ENCODE assay signal across 20 mouse cellular contexts in genomic region chr2:72976036-72976435, GRCm38 (mm10). TPM values are rescaled to one million over a fixed set of nuclear protein-coding genes. Genes with fewer than 3 reads are reported as not detected.
DNase-seq lines count a peak whose midpoint lies in the region; ATAC-seq and TF ChIP-seq lines count a peak whose summit lies in the region.
"Had no signal": no experiment of that assay in that cellular context is flagged by ENCODE, and none has a peak within 500 bp of the region (broad histone marks: within the 10 kb centered on the region; RNA-seq: fewer than 3 reads in every experiment).

No protein-coding gene starts in this region.

- H3K36me3 ChIP-seq in limb, embryonic 12.5 days: peaks cover 12% of the 10 kb centered on the region
- peaks cover 39% of the 10 kb centered on the region for H3K36me3 ChIP-seq in limb, embryonic 10.5 days
- peaks cover 12% of the 10 kb centered on the region for H3K36me3 ChIP-seq in neural tube, embryonic 13.5 days
- H3K36me3 ChIP-seq in neural tube, embryonic 15.5 days: peaks cover 3% of the 10 kb centered on the region
- peaks cover 12% of the 10 kb centered on the region; the same call in 1 of the 2 replicates for H3K36me3 ChIP-seq in macrophage (ENCODE audit: inconsistent target)

- ATAC-seq in limb, embryonic 12.5 days (ENCODE audit: insufficient number of reproducible peaks, insufficient read depth, low FRiP score, low TSS enrichment, low read depth): no peak
- ATAC-seq in neural tube, embryonic 13.5 days (ENCODE audit: low read depth): no peak
- ATAC-seq in neural tube, embryonic 15.5 days (ENCODE audit: low FRiP score): no peak
- ATAC-seq: intestine, embryonic 16.5 days; Patski had no signal

- no peak for TF ChIP-seq CTCF in gastrocnemius, adult 2 months (IDR thresholded peaks at IDR 0.05)

- H3K4me2 ChIP-seq in limb, embryonic 12.5 days: peak overlapping the region; percentile 13; the same call in 1 of the 2 replicates
- H3K4me2 ChIP-seq in neural tube, embryonic 13.5 days: peak overlapping the region; percentile 25
- no peak overlapping the region for H3K4me2 ChIP-seq in neural tube, embryonic 15.5 days

- peaks cover 21% of the 10 kb centered on the region for H3K4me1 ChIP-seq in limb, embryonic 12.5 days (replicated peaks)
- peaks cover 17% of the 10 kb centered on the region; the same call in 1 of the 2 replicates for H3K4me1 ChIP-seq in limb, embryonic 10.5 days
- peaks cover 33% of the 10 kb centered on the region for H3K4me1 ChIP-seq in neural tube, embryonic 13.5 days (replicated peaks)
- peaks cover 26% of the 10 kb centered on the region for H3K4me1 ChIP-seq in neural tube, embryonic 15.5 days

- H3K79me2 ChIP-seq in macrophage (ENCODE audit: inconsistent target): peaks cover 76% of the 10 kb centered on the region

- no peak for DNase-seq in gastrocnemius, adult 2 months
- DNase-seq in gastrocnemius, postnatal 36 days: no peak
- no peak for DNase-seq in limb, embryonic 10.5 days (ENCODE audit: low spot score)
- DNase-seq in right cerebral cortex, adult 18-20 months: no peak
- DNase-seq: adrenal gland, postnatal 14 days; B cell, adult 2 months; cerebellum, adult 2 months; right cerebral cortex, postnatal 25 days had no signal

- no peaks in the 10 kb centered on the region for H3K9me3 ChIP-seq in limb, embryonic 12.5 days
- H3K9me3 ChIP-seq in limb, embryonic 10.5 days (replicated peaks): no peaks in the 10 kb centered on the region
- H3K9me3 ChIP-seq in neural tube, embryonic 13.5 days: no peaks in the 10 kb centered on the region
- no peaks in the 10 kb centered on the region for H3K9me3 ChIP-seq in neural tube, embryonic 15.5 days (replicated peaks)
- H3K9me3 ChIP-seq: embryonic facial prominence, embryonic 15.5 days had no signal

- no peak overlapping the region for H3K9ac ChIP-seq in limb, embryonic 12.5 days (replicated peaks)
- H3K9ac ChIP-seq in neural tube, embryonic 13.5 days: no peak overlapping the region
- no peak overlapping the region for H3K9ac ChIP-seq in neural tube, embryonic 15.5 days (replicated peaks)
- H3K9ac ChIP-seq: embryonic facial prominence, embryonic 15.5 days had no signal

- peak overlapping the region; percentile 17; the same call in 1 of the 2 replicates for H3K4me3 ChIP-seq in gastrocnemius, adult 2 months
- H3K4me3 ChIP-seq in limb, embryonic 12.5 days (replicated peaks): no peak overlapping the region
- H3K4me3 ChIP-seq in limb, embryonic 10.5 days: no peak overlapping the region
- no peak overlapping the region for H3K4me3 ChIP-seq in neural tube, embryonic 13.5 days
- no peak overlapping the region for H3K4me3 ChIP-seq in neural tube, embryonic 15.5 days (replicated peaks)
- peak overlapping the region; percentile 65; the same call in 1 of the 2 replicates for H3K4me3 ChIP-seq in macrophage (ENCODE audit: inconsistent target)
- H3K4me3 ChIP-seq: embryonic facial prominence, embryonic 15.5 days had no signal

- no peaks in the 10 kb centered on the region for H3K27me3 ChIP-seq in limb, embryonic 12.5 days
- no peaks in the 10 kb centered on the region for H3K27me3 ChIP-seq in limb, embryonic 10.5 days (ENCODE audit: low read depth, poor library complexity, severe bottlenecking)
- H3K27me3 ChIP-seq in neural tube, embryonic 13.5 days: no peaks in the 10 kb centered on the region
- no peaks in the 10 kb centered on the region for H3K27me3 ChIP-seq in neural tube, embryonic 15.5 days (replicated peaks)
- H3K27me3 ChIP-seq: embryonic facial prominence, embryonic 15.5 days; Patski had no signal

- H3K27ac ChIP-seq in gastrocnemius, adult 2 months: no peak overlapping the region
- H3K27ac ChIP-seq in limb, embryonic 12.5 days: no peak overlapping the region
- H3K27ac ChIP-seq in limb, embryonic 10.5 days: no peak overlapping the region
- no peak overlapping the region for H3K27ac ChIP-seq in neural tube, embryonic 13.5 days (replicated peaks)
- no peak overlapping the region for H3K27ac ChIP-seq in neural tube, embryonic 15.5 days (replicated peaks)
- H3K27ac ChIP-seq in macrophage: no peak overlapping the region
- H3K27ac ChIP-seq: embryonic facial prominence, embryonic 15.5 days had no signal

- intact Hi-C loops in gastrocnemius, adult 2 months (cut with DNase I): loop anchor here (5.0 kb wide), 1 partner anchor 34 kb away; no protein-coding TSS in a partner anchor
- intact Hi-C loops in gastrocnemius, postnatal 36 days (cut with DNase I): no loop called here

RNA-seq across cellular contexts. Expression of gene Sp3, which starts 4.2 kb away (rescaled TPM):
- total RNA-seq in gastrocnemius, adult 2 months (2021): 10 to 100 TPM; 20.7 to 23.2 TPM
- total RNA-seq in gastrocnemius, postnatal 36 days (2021): 10 to 100 TPM; 19.7 to 21.1 TPM
- 74.7 and 81.1 TPM in 2 replicates for polyA plus RNA-seq in limb, embryonic 12.5 days (2016; fragmentation: Nextera tagmentation; extraction: Ambion mirVana)
- polyA plus RNA-seq in limb, embryonic 10.5 days (2016; fragmentation: Nextera tagmentation; extraction: Ambion mirVana): 47.6 and 58.2 TPM in 2 replicates
- 39.7 and 45.1 TPM in 2 replicates for polyA plus RNA-seq in neural tube, embryonic 13.5 days (2015; fragmentation: Nextera tagmentation; extraction: Ambion mirVana)
- polyA plus RNA-seq in neural tube, embryonic 15.5 days (2015; fragmentation: Nextera tagmentation; extraction: Ambion mirVana): 27.7 and 35.3 TPM in 2 replicates
- 100 to 1,000 TPM in 15 of 26 experiments, 10 to 100 TPM in 11; 30.7 to 237 (median 121) TPM for total RNA-seq in macrophage (2018; cell fraction: chromatin; rRNA removed)
- total RNA-seq in macrophage (2018; cell fraction: cytosol; rRNA removed): 10 to 100 TPM; 21.0 to 83.6 (median 68.2) TPM
- 100 to 1,000 TPM in 11 of 26 experiments, 10 to 100 TPM in 15; 32.4 to 243 (median 74.9) TPM for total RNA-seq in macrophage (2018; cell fraction: nucleus; rRNA removed)
- 49.5 to 59.1 TPM (median 51.3 TPM) in 3 replicates for polyA plus RNA-seq in macrophage (2018)

RNA-seq across cellular contexts. Expression of gene Gm11084, which starts 10.5 kb away (rescaled TPM):
- total RNA-seq in gastrocnemius, adult 2 months (2021): not detected
- not detected for total RNA-seq in gastrocnemius, postnatal 36 days (2021)
- polyA plus RNA-seq in limb, embryonic 12.5 days (2016; fragmentation: Nextera tagmentation; extraction: Ambion mirVana): not detected in 2 replicates
- polyA plus RNA-seq in limb, embryonic 10.5 days (2016; fragmentation: Nextera tagmentation; extraction: Ambion mirVana): not detected in 2 replicates
- not detected in 2 replicates for polyA plus RNA-seq in neural tube, embryonic 13.5 days (2015; fragmentation: Nextera tagmentation; extraction: Ambion mirVana)
- polyA plus RNA-seq in neural tube, embryonic 15.5 days (2015; fragmentation: Nextera tagmentation; extraction: Ambion mirVana): not detected in 2 replicates
- not detected for total RNA-seq in macrophage (2018; cell fraction: chromatin; rRNA removed)
- total RNA-seq in macrophage (2018; cell fraction: cytosol; rRNA removed): not detected
- not detected for total RNA-seq in macrophage (2018; cell fraction: nucleus; rRNA removed)
- not detected in 3 replicates for polyA plus RNA-seq in macrophage (2018)
- total RNA-seq: adrenal gland, postnatal 14 days; gastrocnemius, postnatal 4 days; layer of hippocampus, postnatal 14 days; liver, adult 2 months had no signal
- polyA plus RNA-seq: cerebellum, adult 2 months; embryonic facial prominence, embryonic 15.5 days; intestine, embryonic 16.5 days; liver, adult 2 months; neural tube, embryonic 14.5 days; Patski; stomach, embryonic 14.5 days had no signal

Comparison
In these comparisons a context has a peak if more than half of its experiments do, and no peak if none do; other contexts are left out.
1. H3K4me3 ChIP-seq: peak in gastrocnemius, adult 2 months (single experiment) and macrophage (single experiment); none in limb, embryonic 12.5 days (single experiment), limb, embryonic 10.5 days (single experiment), neural tube, embryonic 13.5 days (single experiment) and neural tube, embryonic 15.5 days (single experiment).